Comparison of ENCODE assay signal across 8 mouse cellular contexts in the genomic region with DNA sequence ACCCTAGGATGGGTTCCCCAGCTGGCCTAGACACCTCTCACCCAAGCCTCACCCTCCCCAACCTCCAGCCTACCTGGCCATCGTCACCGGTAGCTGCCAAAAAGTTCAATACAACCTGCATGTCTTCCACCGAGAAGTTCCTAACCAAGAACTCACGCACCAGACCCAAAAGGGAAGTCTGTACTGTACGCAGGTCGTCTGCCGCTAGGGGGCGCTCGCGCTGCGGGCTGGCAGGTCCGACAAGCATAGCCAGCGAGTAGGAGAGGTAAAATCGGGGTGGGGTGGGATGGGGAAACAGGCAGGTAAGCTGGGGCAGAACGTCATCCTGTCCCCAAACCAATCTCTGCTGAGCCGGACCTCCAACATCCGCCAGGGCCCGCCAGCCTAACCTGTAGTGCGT. TPM values are rescaled to one million over a fixed set of nuclear protein-coding genes. Genes with fewer than 3 reads are reported as not detected.
DNase-seq lines count a peak whose midpoint lies in the region; ATAC-seq and TF ChIP-seq lines count a peak whose summit lies in the region.

No protein-coding gene starts in this region.

- no peak for TF ChIP-seq POLR2A in kidney, adult 2 months (IDR thresholded peaks at IDR 0.05; ENCODE audit: low read depth, low read length)
- TF ChIP-seq POLR2A in olfactory bulb, adult 2 months (IDR thresholded peaks at IDR 0.05; ENCODE audit: insufficient read depth, low read depth, low read length), result no peak

- no peak overlapping the region for H3K27ac ChIP-seq in kidney, adult 2 months (ENCODE audit: insufficient read depth, low read depth, low read length)
- no peak overlapping the region for H3K27ac ChIP-seq in liver, embryonic 11.5 days (ENCODE audit: low read depth, low read length)
- H3K27ac ChIP-seq in olfactory bulb, adult 2 months (ENCODE audit: insufficient read depth, low read depth, low read length), result no peak overlapping the region

- 18% methylated on average over 19 of the region's 19 CpGs for WGBS in kidney, adult 2 months
- 11% methylated on average over 19 of the region's 19 CpGs for WGBS in liver, embryonic 11.5 days
- WGBS in olfactory bulb, adult 2 months, result 13% methylated on average over 19 of the region's 19 CpGs

- H3K9ac ChIP-seq in liver, embryonic 11.5 days (ENCODE audit: low read depth, low read length), result no peak overlapping the region

- peak; percentile 75 for ATAC-seq in common myeloid progenitor, adult 5-6 weeks (replicated peaks; ENCODE audit: low read depth, poor library complexity, severe bottlenecking)
- ATAC-seq in liver, embryonic 11.5 days (replicated peaks; ENCODE audit: low FRiP score), result peak; percentile 45

- no peaks in the 10 kb centered on the region for H3K9me3 ChIP-seq in liver, embryonic 11.5 days (ENCODE audit: control insufficient read depth, low read length)

- no peak overlapping the region for H3K4me2 ChIP-seq in liver, embryonic 11.5 days

- H3K4me1 ChIP-seq in kidney, adult 2 months (ENCODE audit: control insufficient read depth, insufficient read depth, low read length), result no peaks in the 10 kb centered on the region
- 0 out of 2 replicates have a peak, but pooled peaks cover 2% of the 10 kb centered on the region for H3K4me1 ChIP-seq in liver, embryonic 11.5 days (replicated peaks; ENCODE audit: control insufficient read depth, insufficient read depth, low read length)
- no peaks in the 10 kb centered on the region for H3K4me1 ChIP-seq in olfactory bulb, adult 2 months (ENCODE audit: control insufficient read depth, insufficient read depth, low read length)

- TF ChIP-seq CTCF in kidney, adult 2 months (conservative IDR thresholded peaks at IDR 0.05; ENCODE audit: insufficient read depth, insufficient read length, low read depth, low read length), result peak; percentile 93
- peak; percentile 93 for TF ChIP-seq CTCF in olfactory bulb, adult 2 months (IDR thresholded peaks at IDR 0.05; ENCODE audit: insufficient read depth, low read depth, low read length)

- DNase-seq in A20 (ENCODE audit: low read depth, low spot score) (peak; percentile 82), adipocyte (ENCODE audit: low spot score) (peak; percentile 73)
- DNase-seq in gastrocnemius, adult 8-10 months (ENCODE audit: low spot score in 2 of 2), result peak; percentile 80
- DNase-seq in kidney, adult 2 months, result peak; percentile 89
- peak; percentile 85 for DNase-seq in liver, embryonic 11.5 days (ENCODE audit: low spot score)
- peak; percentile 72 to 74 for DNase-seq in thymus, adult 18-20 months

- peaks cover 2% of the 10 kb centered on the region; the same call in 1 of the 2 replicates for H3K36me3 ChIP-seq in kidney, adult 2 months (ENCODE audit: control insufficient read depth, insufficient read depth, low read length)
- H3K36me3 ChIP-seq in liver, embryonic 11.5 days (ENCODE audit: control insufficient read depth, insufficient read depth, low read length), result peaks cover 6% of the 10 kb centered on the region; the same call in 1 of the 2 replicates

- H3K27me3 ChIP-seq in kidney, adult 2 months (replicated peaks; ENCODE audit: control insufficient read depth, insufficient read depth, low read length), result no peaks in the 10 kb centered on the region
- no peaks in the 10 kb centered on the region for H3K27me3 ChIP-seq in liver, embryonic 11.5 days (replicated peaks; ENCODE audit: control insufficient read depth, insufficient read depth, low read length)

- H3K4me3 ChIP-seq in kidney, adult 2 months (ENCODE audit: insufficient read depth, low read depth, low read length), result no peak overlapping the region
- H3K4me3 ChIP-seq in liver, embryonic 11.5 days (ENCODE audit: low read depth, low read length), result no peak overlapping the region
- H3K4me3 ChIP-seq in olfactory bulb, adult 2 months (ENCODE audit: insufficient read depth, low read depth, low read length), result no peak overlapping the region

RNA-seq across cellular contexts. Expression of a gene that starts 11.0 kb away (rescaled TPM):
- 2.1 and 5.8 TPM in 2 replicates for total RNA-seq in common myeloid progenitor, adult 5-6 weeks (2017)
- total RNA-seq in gastrocnemius, adult 8-10 months (2022), result under 1 TPM; 0.27 to 0.88 (median 0.44) TPM
- 4.3 and 6.2 TPM in 2 replicates for polyA plus RNA-seq in kidney, adult 2 months (2012; rRNA removed)
- polyA plus RNA-seq in liver, embryonic 11.5 days (2014; fragmentation: Nextera tagmentation; extraction: Ambion mirVana), result 8.2 and 9.9 TPM in 2 replicates
- not detected in 2 replicates for polyA plus RNA-seq in olfactory bulb, adult 2 months (2012; ENCODE audit: insufficient read depth, insufficient read length, low replicate concordance, missing spikeins)

RNA-seq across cellular contexts. Expression of a gene that starts 18.7 kb away (rescaled TPM):
- 8.6 and 19.5 TPM in 2 replicates for total RNA-seq in common myeloid progenitor, adult 5-6 weeks (2017)
- 1 to 10 TPM; 2.1 to 4.2 (median 3.1) TPM for total RNA-seq in gastrocnemius, adult 8-10 months (2022)
- polyA plus RNA-seq in kidney, adult 2 months (2012; rRNA removed), result 41.6 and 49.2 TPM in 2 replicates
- 8.0 TPM in 2 replicates for polyA plus RNA-seq in liver, embryonic 11.5 days (2014; fragmentation: Nextera tagmentation; extraction: Ambion mirVana)
- not detected in 2 replicates for polyA plus RNA-seq in olfactory bulb, adult 2 months (2012; ENCODE audit: insufficient read depth, insufficient read length, low replicate concordance, missing spikeins)

RNA-seq across cellular contexts. Expression of a gene that starts 21.1 kb away (rescaled TPM):
- total RNA-seq in common myeloid progenitor, adult 5-6 weeks (2017), result 88.7 and 112 TPM in 2 replicates
- 10 to 100 TPM; 38.8 to 53.8 (median 47.0) TPM for total RNA-seq in gastrocnemius, adult 8-10 months (2022)
- polyA plus RNA-seq in kidney, adult 2 months (2012; rRNA removed), result 95.9 and 125 TPM in 2 replicates
- polyA plus RNA-seq in liver, embryonic 11.5 days (2014; fragmentation: Nextera tagmentation; extraction: Ambion mirVana), result 161 TPM in 2 replicates
- polyA plus RNA-seq in olfactory bulb, adult 2 months (2012; ENCODE audit: insufficient read depth, insufficient read length, low replicate concordance, missing spikeins), result not detected in 2 replicates

Comparison
In these comparisons a context has a peak if more than half of its experiments do, and no peak if none do; other contexts are left out.
1. RNA of a gene that starts 21.1 kb away (polyA plus RNA-seq): 161 TPM in liver, embryonic 11.5 days and 95.9 to 125 TPM in kidney, adult 2 months; not detected in olfactory bulb, adult 2 months; every median in the first group is over 10 times any median in the second.
2. Peak in every context shown above with its lines, with median percentiles within 50 percentile points of each other: DNase-seq.